Mouse (Mus musculus) heart, postnatal 0 days (tissue): ENCODE data around the gene Serpinh1.
A peak's percentile ranks its signal among the peaks of the same experiment; 100 is the strongest.
"Not testable (repeated sequence)": the region's sequence is repeated elsewhere in the genome, so short reads cannot be mapped to it uniquely, and the experiment has no call there.

Source experiments
- CTCF ChIP-seq: IDR thresholded peaks from 2 replicates; pipeline ENCODE4 v1.5.1; 2016; ENCODE audit warnings: antibody characterized with exemption, control low read depth, low read depth
- EP300 ChIP-seq: IDR thresholded peaks from 2 replicates; pipeline ENCODE4 v1.6.1; 2016; ENCODE audit warnings: antibody characterized with exemption, low read depth

DNA sequence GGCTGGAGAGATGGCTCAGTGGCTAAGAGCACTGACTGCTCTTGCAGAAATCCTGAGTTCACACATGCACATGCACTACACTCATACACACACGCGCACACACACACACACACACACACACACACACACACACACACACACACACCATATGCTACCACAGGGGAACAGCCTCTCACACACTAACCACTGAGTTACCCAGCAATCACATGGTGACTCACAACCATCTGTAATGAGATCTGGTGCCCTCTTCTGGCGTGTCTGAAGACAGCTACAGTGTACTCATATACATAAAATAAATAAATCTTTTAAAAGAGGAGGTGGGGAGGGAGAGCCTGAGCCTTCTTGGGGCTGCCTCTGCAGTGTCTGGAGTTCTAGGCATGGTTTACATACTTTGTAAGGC lies 21.3 kb upstream of the Serpinh1 start:
- TF ChIP-seq CTCF = peak; percentile 33
- TF ChIP-seq EP300 = not testable (repeated sequence)
